Mouse (Mus musculus): Measurements from ENCODE around the gene Fbln1.

GRCm38 (mm10) chr15:85202787-85203186 is 3.0 kb upstream of the Fbln1 start:
- TF ChIP-seq CTCF (IDR thresholded peaks at IDR 0.05; ENCODE audit: borderline replicate concordance, insufficient read depth, low read depth, low read length) (no peak), POLR2A (IDR thresholded peaks at IDR 0.05; ENCODE audit: borderline replicate concordance, insufficient read depth, low read length) (no peak)
